Mouse (Mus musculus) liver, adult 2 months (tissue): ENCODE data around the gene Ppp1r9a.

Experiments used
- CTCF ChIP-seq: fragments of 200-500 bp; IDR thresholded peaks from 2 replicates; pipeline ENCODE4 v1.5.1; 2011; ENCODE audit warnings: low read depth, low read length, control low read depth
- POLR2A ChIP-seq: fragments of 200-500 bp; IDR thresholded peaks from 2 replicates; pipeline ENCODE4 v1.6.1; 2011; ENCODE audit warnings: low read length, control low read depth; ENCODE audit not compliant: insufficient read depth; ENCODE audit errors: extremely low read depth

- TF ChIP-seq CTCF (no peak), POLR2A (no peak)
Observed at GRCm38 (mm10) chr6:5154786-5155185, 252.1 kb downstream of the Ppp1r9a start.
